Mouse (Mus musculus): ENCODE measurements around the gene Rps21. TPM values are rescaled to one million over a fixed set of nuclear protein-coding genes. Genes with fewer than 3 reads are reported as not detected.

Rps21 gene
- polyA plus RNA-seq, 1 experiment from 2014 or later: 550 TPM

GRCm38 (mm10) chr2:180305490-180305889 lies 48.3 kb downstream of the Rps21 start:
- no peak overlapping the region for H3K4me3 ChIP-seq
- 90% methylated on average over 3 of the region's 3 CpGs for WGBS
- no peak for ATAC-seq

GRCm38 (mm10) chr2:180306009-180306408 lies 48.8 kb downstream of the Rps21 start:
- no peak overlapping the region for H3K9ac ChIP-seq
- H3K36me3 ChIP-seq (ENCODE audit: poor library complexity, severe bottlenecking): no peaks in the 10 kb centered on the region
- no peak overlapping the region for H3K4me2 ChIP-seq
- H3K27me3 ChIP-seq: no peaks in the 10 kb centered on the region
- no peak overlapping the region for H3K27ac ChIP-seq
- no peak overlapping the region for H3K4me3 ChIP-seq
- H3K4me1 ChIP-seq: no peaks in the 10 kb centered on the region
- ATAC-seq: no peak
- no peaks in the 10 kb centered on the region for H3K9me3 ChIP-seq (replicated peaks)
- 78% methylated on average over 2 of the region's 2 CpGs for WGBS

More at GRCm38 (mm10) chr2:180305490-180305889, 48.3 kb downstream of the Rps21 start:
- no peak overlapping the region for H3K27ac ChIP-seq
- no peaks in the 10 kb centered on the region for H3K9me3 ChIP-seq (replicated peaks)
- H3K4me2 ChIP-seq: no peak overlapping the region
- H3K27me3 ChIP-seq: no peaks in the 10 kb centered on the region
- H3K9ac ChIP-seq: no peak overlapping the region
- no peaks in the 10 kb centered on the region for H3K36me3 ChIP-seq (ENCODE audit: poor library complexity, severe bottlenecking)
- no peaks in the 10 kb centered on the region for H3K4me1 ChIP-seq

DNA sequence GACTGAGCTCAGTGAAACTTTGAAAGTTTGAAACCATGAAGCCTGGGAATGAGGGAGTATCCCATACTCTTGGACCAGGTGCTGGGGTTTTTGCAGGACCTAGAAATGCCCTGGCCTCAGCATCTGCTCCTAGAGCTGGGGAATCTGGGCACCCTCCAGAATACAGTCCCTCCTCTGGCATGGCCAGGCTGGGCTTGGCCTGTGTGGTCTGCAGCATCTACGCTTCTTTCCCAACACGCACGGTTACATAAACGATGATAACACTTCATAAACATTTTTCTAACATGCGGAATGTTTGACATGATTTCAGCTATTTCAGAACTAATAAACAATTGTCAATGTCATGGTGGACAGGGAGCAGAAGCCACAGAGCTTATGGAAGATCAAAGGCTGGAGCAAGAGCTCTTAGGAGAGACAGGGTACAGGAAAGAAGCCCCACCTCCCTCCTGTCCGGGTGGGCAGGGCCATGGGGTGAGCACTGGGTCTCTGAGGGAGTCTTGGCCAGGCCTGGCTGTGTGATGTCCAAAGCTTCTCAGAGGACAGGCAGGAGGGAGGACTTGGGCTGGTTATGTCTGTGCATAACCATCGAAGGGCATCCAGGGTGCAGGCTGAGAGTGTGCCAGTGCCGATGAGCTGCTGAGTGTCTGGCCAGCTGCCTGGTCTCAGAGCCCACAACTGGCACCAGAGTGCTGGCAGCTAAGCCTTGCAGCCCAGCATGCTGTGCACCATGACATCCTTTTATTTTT lies 49.4 kb downstream of the Rps21 start:
- no peak overlapping the region for H3K9ac ChIP-seq
- H3K27ac ChIP-seq: no peak overlapping the region
- 89% methylated on average over 8 of the region's 8 CpGs for WGBS
- H3K9me3 ChIP-seq (replicated peaks): no peaks in the 10 kb centered on the region
- no peaks in the 10 kb centered on the region for H3K4me1 ChIP-seq
- H3K4me3 ChIP-seq: no peak overlapping the region
- no peaks in the 10 kb centered on the region for H3K36me3 ChIP-seq (ENCODE audit: poor library complexity, severe bottlenecking)
- no peak for ATAC-seq
- H3K4me2 ChIP-seq: no peak overlapping the region
- no peaks in the 10 kb centered on the region for H3K27me3 ChIP-seq

GRCm38 (mm10) chr2:180307680-180308079 lies 50.5 kb downstream of the Rps21 start:
- H3K9ac ChIP-seq: no peak overlapping the region
- no peak overlapping the region for H3K4me2 ChIP-seq
- no peak overlapping the region for H3K4me3 ChIP-seq
- WGBS: 63% methylated on average over 2 of the region's 2 CpGs
- ATAC-seq: no peak
- H3K4me1 ChIP-seq: no peaks in the 10 kb centered on the region
- H3K36me3 ChIP-seq (ENCODE audit: poor library complexity, severe bottlenecking): no peaks in the 10 kb centered on the region
- no peaks in the 10 kb centered on the region for H3K9me3 ChIP-seq (replicated peaks)
- H3K27ac ChIP-seq: no peak overlapping the region
- H3K27me3 ChIP-seq: no peaks in the 10 kb centered on the region

Small RNA genes lying within 50 kb of the gene (microRNA-seq; reads per million reads assigned to microRNA genes)
- 1.6 reads per million for gene Mir3091

Other genes starting within 250 kb of the Rps21 start
- 20.4 and 20.6 TPM in 2 replicates for gene Lsm14b, start 232.4 kb upstream of the Rps21 start, polyA plus RNA-seq (2015; fragmentation: Nextera tagmentation; extraction: Ambion mirVana)
- gene Psma7, start 214.9 kb upstream of the Rps21 start, polyA plus RNA-seq (2015; fragmentation: Nextera tagmentation; extraction: Ambion mirVana): 716 and 737 TPM in 2 replicates
- gene Ss18l1, start 214.9 kb upstream of the Rps21 start, polyA plus RNA-seq (2015; fragmentation: Nextera tagmentation; extraction: Ambion mirVana): 33.9 and 38.7 TPM in 2 replicates
- gene Mtg2, start 186.8 kb upstream of the Rps21 start, polyA plus RNA-seq (2015; fragmentation: Nextera tagmentation; extraction: Ambion mirVana): 34.2 and 34.8 TPM in 2 replicates
- 2.3 and 2.8 TPM in 2 replicates for gene Hrh3, start 152.9 kb upstream of the Rps21 start, polyA plus RNA-seq (2015; fragmentation: Nextera tagmentation; extraction: Ambion mirVana)
- 48.8 and 53.1 TPM in 2 replicates for gene Osbpl2, start 138.1 kb upstream of the Rps21 start, polyA plus RNA-seq (2015; fragmentation: Nextera tagmentation; extraction: Ambion mirVana)
- gene Adrm1, start 85.9 kb upstream of the Rps21 start, polyA plus RNA-seq (2015; fragmentation: Nextera tagmentation; extraction: Ambion mirVana): 211 and 220 TPM in 2 replicates
- 3.4 and 5.0 TPM in 2 replicates for gene Lama5, start 31.5 kb upstream of the Rps21 start, polyA plus RNA-seq (2015; fragmentation: Nextera tagmentation; extraction: Ambion mirVana)
- gene Cables2, start 16.1 kb downstream of the Rps21 start, polyA plus RNA-seq (2015; fragmentation: Nextera tagmentation; extraction: Ambion mirVana): 11.0 and 12.7 TPM in 2 replicates
- not detected in 2 replicates for gene Rbbp8nl, start 32.5 kb downstream of the Rps21 start, polyA plus RNA-seq (2015; fragmentation: Nextera tagmentation; extraction: Ambion mirVana)
- not detected in 2 replicates for gene Gata5, start 77.3 kb downstream of the Rps21 start, polyA plus RNA-seq (2015; fragmentation: Nextera tagmentation; extraction: Ambion mirVana)
- 1.1 and 2.1 TPM in 2 replicates for gene Slco4a1, start 198.9 kb downstream of the Rps21 start, polyA plus RNA-seq (2015; fragmentation: Nextera tagmentation; extraction: Ambion mirVana)
- 2.2 and 2.3 TPM in 2 replicates for gene Ntsr1, start 242.6 kb downstream of the Rps21 start, polyA plus RNA-seq (2015; fragmentation: Nextera tagmentation; extraction: Ambion mirVana)